Mouse (Mus musculus) E14TG2a.4 (cell line): ENCODE measurements around the gene Gpr3.

ENCODE experiments used
- CTCF ChIP-seq: conservative IDR thresholded peaks from 2 replicates; pipeline ENCODE4 v1.5.1; 2014; ENCODE audit warnings: low read length
- NANOG ChIP-seq: IDR thresholded peaks from 2 replicates; pipeline ENCODE4 v1.6.1; 2014; ENCODE audit warnings: borderline replicate concordance, low read length, mixed read lengths

DNA sequence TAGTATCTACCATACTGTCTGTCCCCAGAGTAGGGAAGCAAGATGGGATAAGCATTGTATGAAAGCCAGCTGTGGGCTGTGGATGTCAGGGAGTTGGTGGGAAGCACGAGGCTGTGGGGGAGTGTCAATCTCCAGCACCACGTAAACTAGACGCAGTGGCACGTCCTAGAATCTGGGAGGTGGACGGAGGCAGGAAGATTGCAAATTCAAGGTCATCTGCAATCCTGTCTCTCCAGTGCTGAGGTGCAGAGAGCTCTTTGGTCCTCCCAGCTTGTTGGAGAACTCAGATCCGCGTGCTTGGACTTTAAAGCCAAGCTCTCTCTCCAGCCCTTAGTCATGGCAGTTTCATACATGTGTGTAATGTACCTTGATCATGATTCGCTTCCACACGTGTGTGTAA is 45.6 kb downstream of the Gpr3 start:
- TF ChIP-seq CTCF (no peak), NANOG (no peak)
